Mouse (Mus musculus): ENCODE data around the gene Olfr315. TPM values are rescaled to one million over a fixed set of nuclear protein-coding genes. Genes with fewer than 3 reads are reported as not detected.

Gene Olfr315
- not detected in 2 replicates for polyA plus RNA-seq (2012; rRNA removed; ENCODE audit: low replicate concordance)

GRCm38 (mm10) chr11:58772888-58773287 is at the start of gene Olfr315:
Gene Olfr315 (plus strand): TSS chr11:58773188.

GRCm38 (mm10) chr11:58723914-58724313 is 49.1 kb upstream of the Olfr315 start, which contains the start of gene Olfr318:
Gene Olfr318 (minus strand): TSS chr11:58724014.

GRCm38 (mm10) chr11:58738792-58739262 is 34.2 kb upstream of the Olfr315 start, which contains the start of gene Olfr317:
Gene Olfr317 (minus strand): TSS chr11:58739212.

DNA sequence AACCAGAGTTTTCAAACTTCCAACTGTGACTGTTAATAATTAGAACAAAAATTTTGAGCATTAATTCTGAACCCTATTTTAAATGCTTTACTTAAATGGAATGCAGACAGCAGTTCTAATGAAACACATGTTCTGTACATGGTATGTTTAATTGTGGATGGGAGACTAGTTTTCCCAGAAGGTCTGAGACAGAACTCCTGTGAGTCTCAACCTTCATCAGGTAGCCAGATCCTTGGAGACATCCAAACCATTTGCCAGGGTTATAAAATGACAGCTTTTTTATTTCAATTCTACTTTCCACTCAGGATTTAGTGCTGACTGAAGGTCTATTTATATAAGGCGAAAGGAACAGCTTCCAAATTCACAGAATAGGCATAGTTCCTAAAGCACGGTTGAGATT is 20.6 kb upstream of the Olfr315 start, which contains the start of gene Olfr316:
TSS of gene Olfr316 (plus strand) at position 301 of the 400 bp plus-strand sequence.

DNA sequence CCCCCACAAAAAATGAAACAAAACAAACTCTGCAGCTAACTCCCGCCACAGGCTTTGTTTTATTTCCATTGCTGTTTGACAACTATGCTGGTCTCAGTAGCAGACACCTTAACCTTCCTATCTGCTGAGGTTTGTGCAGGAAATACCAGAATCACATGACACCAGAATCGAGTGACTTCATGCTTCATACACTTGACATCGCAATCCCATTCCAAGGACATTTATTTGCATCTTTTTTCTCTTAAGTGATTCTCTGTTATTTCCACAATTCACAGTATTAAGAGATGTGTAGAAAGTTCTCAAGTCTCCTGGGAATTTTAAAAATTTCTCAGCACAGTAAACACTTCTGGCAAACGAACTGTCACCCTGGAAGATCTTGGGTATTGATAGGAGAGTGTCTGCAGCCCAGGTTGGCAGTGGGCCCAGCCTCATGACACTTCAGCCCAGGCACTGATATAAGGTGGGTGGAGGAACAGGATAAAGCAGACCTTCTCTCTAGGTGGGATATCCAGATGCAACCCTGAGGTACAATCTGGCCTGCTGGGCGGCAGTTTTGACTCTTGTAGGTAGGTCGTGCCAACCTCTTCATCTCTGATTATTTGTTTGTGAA is 9.6 kb downstream of the Olfr315 start, which contains the start of gene Olfr314:
TSS of gene Olfr314 (plus strand) at position 473 of the 610 bp plus-strand sequence.

GRCm38 (mm10) chr11:58801558-58802228 is 28.7 kb downstream of the Olfr315 start, which contains the start of gene Fam183b:
Gene Fam183b (minus strand): TSS chr11:58801960.

DNA sequence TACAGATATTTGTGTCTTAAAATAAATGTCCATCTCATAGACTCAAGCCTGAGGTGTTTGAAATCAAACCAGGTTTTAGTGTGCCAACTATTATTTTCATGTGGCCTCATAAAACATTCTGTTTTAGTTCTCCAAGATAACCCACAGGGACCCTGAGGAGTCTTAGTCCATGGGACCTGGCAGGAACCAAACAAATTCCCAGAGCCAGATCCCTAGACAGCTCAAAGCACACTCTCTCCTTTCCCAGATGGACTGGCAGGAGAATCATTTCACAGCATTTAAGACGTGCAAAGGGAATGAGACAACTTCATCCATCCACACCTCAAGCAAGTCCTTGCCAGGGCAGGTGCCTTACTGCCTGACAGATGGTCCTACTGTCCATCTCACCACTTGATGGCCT is 41.7 kb downstream of the Olfr315 start, which contains the start of gene Olfr313:
TSS of gene Olfr313 (plus strand) at position 301 of the 400 bp plus-strand sequence.

DNA sequence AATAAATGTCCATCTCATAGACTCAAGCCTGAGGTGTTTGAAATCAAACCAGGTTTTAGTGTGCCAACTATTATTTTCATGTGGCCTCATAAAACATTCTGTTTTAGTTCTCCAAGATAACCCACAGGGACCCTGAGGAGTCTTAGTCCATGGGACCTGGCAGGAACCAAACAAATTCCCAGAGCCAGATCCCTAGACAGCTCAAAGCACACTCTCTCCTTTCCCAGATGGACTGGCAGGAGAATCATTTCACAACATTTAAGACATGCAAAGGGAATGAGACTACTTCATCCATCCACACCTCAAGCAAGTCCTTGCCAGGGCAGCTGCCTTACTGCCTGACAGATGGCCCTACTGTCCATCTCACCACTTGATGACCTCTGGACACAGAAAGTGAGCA is 55.9 kb downstream of the Olfr315 start, which contains the start of gene Olfr312:
TSS of gene Olfr312 (plus strand) at position 301 of the 400 bp plus-strand sequence.

Other genes with a start within 250 kb of the Olfr315 start
- not detected in 2 replicates for gene Olfr330, start 238.4 kb upstream of the Olfr315 start, polyA plus RNA-seq (2012; rRNA removed; ENCODE audit: low replicate concordance)
- not detected in 2 replicates for gene Olfr329-ps, start 226.8 kb upstream of the Olfr315 start, polyA plus RNA-seq (2012; rRNA removed; ENCODE audit: low replicate concordance)
- gene Olfr328, start 217.6 kb upstream of the Olfr315 start, polyA plus RNA-seq (2012; rRNA removed; ENCODE audit: low replicate concordance): not detected in 2 replicates
- gene Olfr224, start 202.6 kb upstream of the Olfr315 start, polyA plus RNA-seq (2012; rRNA removed; ENCODE audit: low replicate concordance): 0.18 TPM in 1 of 2 replicates, not detected in the other
- gene Olfr325, start 195.5 kb upstream of the Olfr315 start, polyA plus RNA-seq (2012; rRNA removed; ENCODE audit: low replicate concordance): not detected in 2 replicates
- not detected in 2 replicates for gene Olfr324, start 178.1 kb upstream of the Olfr315 start, polyA plus RNA-seq (2012; rRNA removed; ENCODE audit: low replicate concordance)
- 1.3 TPM in 1 of 2 replicates, not detected in the other for gene 2210407C18Rik, start 157.1 kb upstream of the Olfr315 start, polyA plus RNA-seq (2012; rRNA removed; ENCODE audit: low replicate concordance)
- gene Olfr323, start 142.7 kb upstream of the Olfr315 start, polyA plus RNA-seq (2012; rRNA removed; ENCODE audit: low replicate concordance): not detected in 2 replicates
- gene Trim58, start 132.7 kb upstream of the Olfr315 start, polyA plus RNA-seq (2012; rRNA removed; ENCODE audit: low replicate concordance): 0.17 TPM in 1 of 2 replicates, not detected in the other
- gene Olfr322, start 114.4 kb upstream of the Olfr315 start, polyA plus RNA-seq (2012; rRNA removed; ENCODE audit: low replicate concordance): not detected in 2 replicates
- gene Olfr320, start 92.1 kb upstream of the Olfr315 start, polyA plus RNA-seq (2012; rRNA removed; ENCODE audit: low replicate concordance): not detected in 2 replicates
- not detected in 2 replicates for gene Olfr319, start 74.0 kb upstream of the Olfr315 start, polyA plus RNA-seq (2012; rRNA removed; ENCODE audit: low replicate concordance)
- not detected in 2 replicates for gene Olfr318, start 49.2 kb upstream of the Olfr315 start, polyA plus RNA-seq (2012; rRNA removed; ENCODE audit: low replicate concordance)
- gene Olfr317, start 34.0 kb upstream of the Olfr315 start, polyA plus RNA-seq (2012; rRNA removed; ENCODE audit: low replicate concordance): not detected in 2 replicates
- gene Olfr316, start 20.5 kb upstream of the Olfr315 start, polyA plus RNA-seq (2012; rRNA removed; ENCODE audit: low replicate concordance): not detected in 2 replicates
- gene Olfr314, start 9.8 kb downstream of the Olfr315 start, polyA plus RNA-seq (2012; rRNA removed; ENCODE audit: low replicate concordance): not detected in 2 replicates
- gene Fam183b, start 28.8 kb downstream of the Olfr315 start, polyA plus RNA-seq (2012; rRNA removed; ENCODE audit: low replicate concordance): 0.37 and 2.4 TPM in 2 replicates
- not detected in 2 replicates for gene Olfr313, start 41.8 kb downstream of the Olfr315 start, polyA plus RNA-seq (2012; rRNA removed; ENCODE audit: low replicate concordance)
- not detected in 2 replicates for gene Olfr312, start 56.0 kb downstream of the Olfr315 start, polyA plus RNA-seq (2012; rRNA removed; ENCODE audit: low replicate concordance)
- not detected in 2 replicates for gene Olfr311, start 66.1 kb downstream of the Olfr315 start, polyA plus RNA-seq (2012; rRNA removed; ENCODE audit: low replicate concordance)
- gene Gm12258, start 74.0 kb downstream of the Olfr315 start, polyA plus RNA-seq (2012; rRNA removed; ENCODE audit: low replicate concordance): 4.3 and 5.5 TPM in 2 replicates
- gene 2810021J22Rik, start 94.0 kb downstream of the Olfr315 start, polyA plus RNA-seq (2012; rRNA removed; ENCODE audit: low replicate concordance): 4.6 and 5.1 TPM in 2 replicates
- gene Zfp39, start 131.0 kb downstream of the Olfr315 start, polyA plus RNA-seq (2012; rRNA removed; ENCODE audit: low replicate concordance): 1.4 and 2.0 TPM in 2 replicates
- gene Btnl10, start 144.7 kb downstream of the Olfr315 start, polyA plus RNA-seq (2012; rRNA removed; ENCODE audit: low replicate concordance): not detected in 2 replicates
- 169 and 254 TPM in 2 replicates for gene Rnf187, start 165.7 kb downstream of the Olfr315 start, polyA plus RNA-seq (2012; rRNA removed; ENCODE audit: low replicate concordance)
- gene Hist3h2ba, start 175.7 kb downstream of the Olfr315 start, polyA plus RNA-seq (2012; rRNA removed; ENCODE audit: low replicate concordance): 0.99 and 6.7 TPM in 2 replicates
- gene Hist3h2a, start 181.5 kb downstream of the Olfr315 start, polyA plus RNA-seq (2012; rRNA removed; ENCODE audit: low replicate concordance): 13.4 and 31.4 TPM in 2 replicates
- gene Trim17, start 181.5 kb downstream of the Olfr315 start, polyA plus RNA-seq (2012; rRNA removed; ENCODE audit: low replicate concordance): 0.36 and 0.82 TPM in 2 replicates
- gene Trim11, start 204.9 kb downstream of the Olfr315 start, polyA plus RNA-seq (2012; rRNA removed; ENCODE audit: low replicate concordance): 18.3 and 30.5 TPM in 2 replicates